Mouse (Mus musculus) ovary, adult 18-20 months (tissue): Measurements from ENCODE around the gene 5830473C10Rik.

ENCODE experiments used
- DNase-seq: peaks from one replicate; pipeline ENCODE4 v3.0.0; 2022; ENCODE audit warnings: low spot score, mixed read lengths

The 5830473C10Rik gene

GRCm38 (mm10) chr5:90560743-90561142 lies at the start of gene 5830473C10Rik:
Gene 5830473C10Rik, plus strand, starts transcription at chr5:90561107.
- no peak for DNase-seq

GRCm38 (mm10) chr5:90512288-90512955 lies 48.5 kb upstream of the 5830473C10Rik start:
- no peak for DNase-seq

GRCm38 (mm10) chr5:90515561-90515960 lies 45.3 kb upstream of the 5830473C10Rik start:
- no peak for DNase-seq

DNA sequence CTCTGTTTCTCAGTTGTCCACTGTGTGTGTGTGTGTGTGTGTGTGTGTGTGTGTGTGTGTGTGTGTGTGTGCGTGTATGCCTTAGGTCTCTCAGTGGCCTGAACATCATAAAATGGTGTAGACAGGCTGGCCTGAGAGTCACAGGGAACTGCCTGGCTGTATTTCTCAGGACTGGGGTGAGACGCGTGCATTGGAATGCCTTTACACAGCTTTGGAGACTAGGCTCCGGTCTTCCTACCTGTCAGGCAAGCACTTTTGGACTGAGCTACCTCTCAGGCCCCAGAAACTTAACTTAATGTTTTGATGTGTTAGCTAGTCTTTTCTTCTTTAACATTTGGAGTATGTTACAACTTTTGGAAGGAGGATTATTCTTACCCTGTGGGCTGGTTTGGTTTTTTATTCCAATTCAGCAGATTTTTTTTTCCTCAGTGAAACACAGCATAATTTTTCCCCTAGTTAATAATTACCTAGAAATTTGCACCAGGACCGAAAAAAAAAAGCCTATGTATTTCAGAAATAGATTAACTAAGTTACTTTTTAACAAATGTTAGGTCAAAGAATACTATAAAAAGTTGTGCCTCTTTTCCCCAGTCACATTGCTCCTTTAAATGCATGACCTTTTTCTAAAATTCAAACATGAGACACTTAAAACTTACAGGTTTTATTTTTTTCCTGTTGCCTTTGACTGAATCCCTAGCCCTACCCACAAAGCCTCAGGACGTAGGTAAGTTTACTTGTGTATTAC lies 42.4 kb upstream of the 5830473C10Rik start, which contains the start of gene Afm:
Gene Afm, plus strand, starts transcription at position 577 of the 745 bp plus-strand sequence.
- DNase-seq: no peak

GRCm38 (mm10) chr5:90551191-90551590 lies 9.7 kb upstream of the 5830473C10Rik start:
- DNase-seq: no peak

DNA sequence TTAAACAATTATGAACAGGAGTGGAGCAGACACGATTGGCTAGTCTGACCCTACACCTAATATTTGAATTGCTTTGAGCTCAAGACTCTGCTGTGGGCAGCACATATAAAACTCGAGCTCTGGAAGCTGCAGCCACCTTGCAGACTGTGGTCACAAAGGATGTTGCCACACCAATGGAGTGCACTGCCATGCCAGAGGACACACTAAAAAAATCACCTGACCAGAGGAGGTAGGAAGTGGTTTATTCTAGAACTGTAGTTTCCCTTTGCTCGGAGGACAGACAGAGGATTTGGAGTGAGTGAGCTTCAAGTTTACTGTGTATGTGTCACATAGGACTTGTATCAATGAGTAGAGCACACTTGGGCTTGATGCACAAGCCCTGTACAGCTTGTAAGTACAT lies 4.9 kb upstream of the 5830473C10Rik start:
- DNase-seq: no peak

DNA sequence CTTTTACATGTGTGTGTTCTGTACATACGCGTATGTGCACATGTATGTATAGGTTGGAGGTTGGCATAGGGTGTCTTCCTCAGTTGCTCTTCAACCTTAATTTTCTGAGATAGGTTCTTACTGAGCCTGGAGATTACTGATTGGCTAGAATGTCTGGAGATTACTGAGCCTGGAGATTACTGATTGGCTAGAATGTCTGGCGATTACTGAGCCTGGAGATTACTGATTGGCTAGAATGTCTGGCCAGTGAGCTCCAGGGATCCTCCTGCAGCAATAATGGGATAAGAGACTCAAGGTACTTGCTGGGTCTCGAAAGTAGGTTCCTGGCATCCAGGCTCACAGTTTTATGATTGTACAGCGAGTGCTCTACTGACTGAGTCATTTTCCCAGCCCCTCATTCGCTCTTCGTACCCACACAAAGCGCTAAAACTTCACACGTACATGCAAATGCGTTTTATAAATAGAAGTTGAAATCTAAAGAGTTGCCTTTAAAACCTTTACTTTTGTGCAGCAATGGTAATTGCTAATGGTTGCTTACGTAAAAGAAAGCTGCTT lies 891 bp downstream of the 5830473C10Rik start:
- DNase-seq: no peak

DNA sequence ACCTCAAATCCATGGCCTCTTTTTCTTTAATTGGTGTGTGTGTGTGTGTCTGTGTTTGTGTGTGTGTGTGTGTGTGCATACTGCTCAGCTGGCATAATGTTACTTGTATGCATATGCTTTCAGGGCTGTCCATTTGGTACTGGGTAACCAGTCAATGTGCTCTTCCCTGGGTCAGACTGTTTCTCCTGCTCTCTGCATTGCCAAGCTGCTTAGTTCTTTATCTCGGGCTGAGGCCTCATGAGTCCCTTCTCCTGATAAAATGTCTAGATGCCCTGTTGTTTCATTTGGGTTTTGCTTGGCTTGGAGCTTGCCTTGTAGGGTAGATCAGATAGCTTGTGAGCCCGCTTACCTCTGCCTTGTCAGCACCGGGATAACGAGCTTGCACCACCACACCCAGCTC lies 2.0 kb downstream of the 5830473C10Rik start:
- DNase-seq: no peak

GRCm38 (mm10) chr5:90564161-90564560 lies 3.3 kb downstream of the 5830473C10Rik start:
- DNase-seq: no peak

- DNase-seq: no peak
Measured at GRCm38 (mm10) chr5:90565205-90565604, 4.3 kb downstream of the 5830473C10Rik start.

- DNase-seq: no peak
Measured at GRCm38 (mm10) chr5:90567788-90568187, 6.9 kb downstream of the 5830473C10Rik start.

DNA sequence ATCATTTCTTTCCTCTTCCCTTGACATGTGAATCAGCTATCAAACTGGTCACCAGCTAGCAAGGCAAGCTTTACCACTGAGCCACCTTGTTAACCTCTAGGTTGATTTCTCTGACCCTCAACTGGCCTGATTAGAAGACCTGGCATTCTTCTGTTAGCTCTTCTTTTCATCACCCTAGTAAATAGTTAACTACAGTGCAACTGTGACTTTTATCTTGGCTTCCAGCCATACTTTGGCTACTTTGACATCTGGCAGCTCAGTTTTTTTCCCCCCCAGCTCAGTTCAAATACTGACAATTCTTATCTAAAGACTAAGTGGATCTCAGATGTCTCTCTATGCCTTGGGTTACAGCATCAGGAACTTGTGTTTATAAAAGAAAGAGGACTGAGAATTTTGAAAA lies 7.4 kb downstream of the 5830473C10Rik start:
- no peak for DNase-seq

DNA sequence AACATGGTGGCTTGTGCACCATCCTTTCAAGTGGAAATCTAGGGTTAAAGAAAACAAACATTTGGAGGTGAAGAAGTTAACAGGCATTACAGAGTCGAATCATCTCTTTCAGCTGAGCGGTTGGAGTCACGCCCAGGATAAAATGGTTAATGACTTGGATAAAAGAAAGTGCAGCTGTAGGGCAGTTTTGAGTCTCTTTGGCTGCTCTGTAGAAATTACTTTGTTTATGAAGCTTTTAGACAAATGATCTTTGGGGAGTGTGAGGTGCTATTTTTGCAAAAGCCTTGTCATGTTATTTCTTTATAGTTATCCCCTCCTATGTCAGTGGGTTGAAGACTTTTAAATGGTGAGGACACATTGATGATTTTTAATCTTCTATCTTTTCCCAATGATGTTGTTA lies 10.3 kb downstream of the 5830473C10Rik start:
- DNase-seq: no peak

- no peak for DNase-seq
Measured at GRCm38 (mm10) chr5:90577751-90578150, 16.8 kb downstream of the 5830473C10Rik start.

DNA sequence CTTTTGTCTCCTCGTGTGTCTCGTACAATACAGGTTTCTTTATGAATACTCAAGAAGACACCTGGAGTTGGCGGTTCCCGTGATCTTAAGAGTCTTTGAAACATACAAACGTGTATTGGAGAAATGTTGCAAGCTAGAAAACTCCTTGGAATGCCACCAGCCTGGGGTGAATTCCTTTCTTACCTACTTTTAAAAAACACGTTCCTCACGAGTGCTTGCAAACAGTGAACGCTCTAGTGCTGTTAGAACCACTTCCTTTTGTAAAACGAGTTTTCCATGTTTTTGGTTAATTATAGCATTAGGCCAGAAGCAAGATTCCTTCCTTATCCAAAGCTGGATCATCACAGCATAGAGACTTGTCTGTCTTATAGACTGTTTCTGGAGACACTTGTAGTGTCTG lies 18.6 kb downstream of the 5830473C10Rik start:
- DNase-seq: no peak

GRCm38 (mm10) chr5:90582179-90582578 lies 21.3 kb downstream of the 5830473C10Rik start:
- DNase-seq: no peak

DNA sequence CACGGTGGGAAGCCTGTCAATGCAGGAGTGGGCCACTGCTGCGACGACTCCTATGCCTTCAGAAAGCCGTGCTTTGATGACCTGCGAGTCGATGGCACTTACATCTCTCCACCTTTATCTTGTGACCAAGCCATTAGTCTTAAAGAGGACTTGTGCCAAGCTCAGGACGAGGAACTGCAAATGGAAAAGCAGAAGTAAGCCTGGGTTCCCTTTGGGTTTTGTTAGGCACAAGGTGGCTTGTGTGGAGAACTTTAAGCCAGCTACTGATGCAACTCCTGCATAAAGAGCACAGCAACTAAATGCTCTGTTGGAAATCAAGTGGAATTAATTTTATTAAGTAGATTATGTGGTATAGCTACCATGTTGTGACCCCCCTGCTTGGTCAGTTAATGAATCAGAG lies 23.9 kb downstream of the 5830473C10Rik start:
- no peak for DNase-seq

GRCm38 (mm10) chr5:90586511-90586910 lies 25.6 kb downstream of the 5830473C10Rik start:
- DNase-seq: no peak

DNA sequence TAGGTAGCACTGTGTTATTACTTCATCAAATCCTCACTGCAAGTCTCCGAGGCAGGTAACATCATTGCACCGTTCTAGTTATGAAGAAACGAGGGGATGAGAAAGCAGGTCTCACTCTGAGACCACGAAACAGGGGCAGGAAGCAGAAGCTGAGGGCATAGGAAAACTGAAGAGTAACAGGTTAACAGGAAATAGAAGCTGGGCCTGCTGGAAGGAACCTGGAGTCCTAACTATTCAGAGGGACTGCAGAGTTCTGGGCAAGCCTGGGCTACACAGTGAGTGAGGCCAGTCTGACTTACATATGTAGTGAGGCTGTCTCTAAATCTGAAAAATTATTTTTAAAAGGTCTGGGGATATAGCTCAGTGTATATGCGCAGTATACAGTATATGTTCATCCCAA lies 27.2 kb downstream of the 5830473C10Rik start:
- no peak for DNase-seq

GRCm38 (mm10) chr5:90588708-90589595 lies 28.0 kb downstream of the 5830473C10Rik start:
- DNase-seq: peak; percentile 26

DNA sequence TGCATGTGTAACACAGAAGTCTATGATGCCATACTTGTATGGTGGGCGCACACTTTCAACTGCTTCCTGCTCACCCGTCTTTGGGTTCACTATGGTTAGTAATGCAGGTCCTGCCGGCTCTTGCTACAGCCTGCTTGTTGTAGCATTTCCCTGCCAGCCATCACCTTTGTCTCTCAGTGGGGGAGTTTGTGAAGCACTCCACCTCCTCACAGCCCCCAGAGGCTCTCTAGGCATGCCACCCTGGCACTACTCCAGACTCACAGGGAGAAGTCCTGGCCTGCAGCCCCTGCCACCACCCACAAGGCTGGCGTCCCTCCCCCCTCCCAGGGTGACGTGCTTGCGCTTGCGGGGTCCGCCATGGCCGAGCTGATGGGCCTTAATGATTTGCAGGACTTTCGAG lies 29.8 kb downstream of the 5830473C10Rik start:
- no peak for DNase-seq

GRCm38 (mm10) chr5:90591936-90592335 lies 31.0 kb downstream of the 5830473C10Rik start:
- no peak for DNase-seq
